Mouse (Mus musculus): ENCODE data around the gene Atp6v1g2.

GRCm38 (mm10) chr17:35194844-35195630 lies 38.4 kb upstream of the Atp6v1g2 start:
- TF ChIP-seq CTCF (IDR thresholded peaks at IDR 0.05; ENCODE audit: low read depth) (no peak), EP300 (optimal IDR thresholded peaks at IDR 0.05) (no peak)

Measured in stomach, postnatal 0 days (tissue).